Mouse (Mus musculus) intestine, embryonic 14.5 days (tissue): Measurements from ENCODE around the gene E330034G19Rik. TPM values are rescaled to one million over a fixed set of nuclear protein-coding genes. Genes with fewer than 3 reads are reported as not detected.
"Not testable (repeated sequence)": the region's sequence is repeated elsewhere in the genome, so short reads cannot be mapped to it uniquely, and the experiment has no call there.

Experiments
- ATAC-seq: fragments of 200-750 bp; cut with Nextera tagmentation; replicated peaks from 2 replicates; pipeline ENCODE4 v1.8.0; 2017; ENCODE audit warnings: low read depth, moderate number of reproducible peaks, moderate TSS enrichment, moderate library complexity; ENCODE audit not compliant: low FRiP score, low TSS enrichment
- DNase-seq: peaks from one replicate; pipeline ENCODE4 v3.0.0-alpha.2; 2018; ENCODE audit warnings: low spot score
- H3K27ac ChIP-seq: fragments of 300-500 bp; sonication (generic); 2 replicates; pipeline ENCODE4 v1.5.1; 2014; ENCODE audit warnings: low read depth, mild to moderate bottlenecking, control low read depth
- H3K27me3 ChIP-seq: fragments of 300-500 bp; sonication (generic); replicated peaks from 2 replicates; pipeline ENCODE4 v1.6.1; 2014; ENCODE audit warnings: low read length, control low read depth; ENCODE audit not compliant: control insufficient read depth, insufficient read depth
- H3K36me3 ChIP-seq: fragments of 300-500 bp; sonication (generic); 2 replicates; pipeline ENCODE4 v1.6.1; 2014; ENCODE audit warnings: low read length, control low read depth; ENCODE audit not compliant: control insufficient read depth, insufficient read depth
- H3K4me1 ChIP-seq: fragments of 300-500 bp; sonication (generic); replicated peaks from 2 replicates; pipeline ENCODE4 v1.6.1; 2014; ENCODE audit warnings: low read length, control low read depth, mixed read lengths; ENCODE audit not compliant: control insufficient read depth, insufficient read depth
- H3K4me2 ChIP-seq: fragments of 300-500 bp; sonication (generic); 2 replicates; pipeline ENCODE4 v1.6.1; 2014; ENCODE audit warnings: low read length
- H3K4me3 ChIP-seq: fragments of 300-500 bp; sonication (generic); 2 replicates; pipeline ENCODE4 v1.5.1; 2014; ENCODE audit warnings: low read depth, low read length, control low read depth, mixed read lengths
- H3K9ac ChIP-seq: fragments of 300-500 bp; sonication (generic); 2 replicates; pipeline ENCODE4 v1.6.1; 2014; ENCODE audit warnings: mild to moderate bottlenecking, low read length
- H3K9me3 ChIP-seq: fragments of 300-500 bp; sonication (generic); 2 replicates; pipeline ENCODE4 v1.6.1; 2016; ENCODE audit warnings: low read length, control low read depth; ENCODE audit not compliant: control insufficient read depth
- WGBS: fragments of 180-500 bp; shearing (Covaris S2); extraction: QIAGEN DNeasy Blood & Tissue Kit; methylation state at CpG from one replicate; pipeline ENCODE4 v1.1.7; 2014; 5-methylcytosine and 5-hydroxymethylcytosine counted together
- polyA plus RNA-seq: library from polyadenylated mRNA; unstranded; fragments of >200 nt; fragmentation: Nextera tagmentation; extraction: Ambion mirVana; gene quantifications from 2 replicates; pipeline ENCODE4 v1.2.1, GENCODE M21; 2014

E330034G19Rik gene
- polyA plus RNA-seq, 1 experiment from 2014 or later: not detected

GRCm38 (mm10) chr14:24293631-24294030, 617 bp downstream of the E330034G19Rik start:
- Histone ChIP-seq H3K4me2 (no peak overlapping the region), H3K27me3 (no peaks in the 10 kb centered on the region), H3K9me3 (no peaks in the 10 kb centered on the region), H3K27ac (no peak overlapping the region), H3K4me1 (no peaks in the 10 kb centered on the region), H3K9ac (no peak overlapping the region), H3K36me3 (no peaks in the 10 kb centered on the region), H3K4me3 (no peak overlapping the region)
- ATAC-seq: no peak
- no peak for DNase-seq
- WGBS: 72% methylated on average over 5 of the region's 5 CpGs

- not testable (repeated sequence) for H3K4me2 ChIP-seq, H3K27me3 ChIP-seq, H3K36me3 ChIP-seq, H3K4me1 ChIP-seq, DNase-seq, H3K9me3 ChIP-seq, H3K27ac ChIP-seq, H3K9ac ChIP-seq, H3K4me3 ChIP-seq, ATAC-seq
- WGBS: 80% methylated on average over 1 of the region's 1 CpGs
These were observed 9.1 kb downstream of the E330034G19Rik start for GRCm38 (mm10) chr14:24302126-24302525.

GRCm38 (mm10) chr14:24306667-24307066, 13.7 kb downstream of the E330034G19Rik start:
- Histone ChIP-seq H3K4me2 (no peak overlapping the region), H3K9me3 (no peaks in the 10 kb centered on the region), H3K4me3 (no peak overlapping the region), H3K36me3 (no peaks in the 10 kb centered on the region), H3K27me3 (no peaks in the 10 kb centered on the region), H3K4me1 (no peaks in the 10 kb centered on the region), H3K9ac (no peak overlapping the region), H3K27ac (no peak overlapping the region)
- 75% methylated on average over 6 of the region's 6 CpGs for WGBS
- ATAC-seq: no peak
- DNase-seq: no peak

GRCm38 (mm10) chr14:24307146-24307545, 14.1 kb downstream of the E330034G19Rik start:
- ATAC-seq: no peak
- peak; percentile 29 for DNase-seq
- no peaks in the 10 kb centered on the region for H3K36me3 ChIP-seq
- no peak overlapping the region for H3K4me2 ChIP-seq
- no peak overlapping the region for H3K4me3 ChIP-seq
- H3K27ac ChIP-seq: no peak overlapping the region
- H3K27me3 ChIP-seq: no peaks in the 10 kb centered on the region
- H3K4me1 ChIP-seq: no peaks in the 10 kb centered on the region
- H3K9me3 ChIP-seq: no peaks in the 10 kb centered on the region
- H3K9ac ChIP-seq: no peak overlapping the region
- 81% methylated on average over 1 of the region's 1 CpGs for WGBS

- WGBS: 34% methylated on average over 3 of the region's 3 CpGs
- H3K4me3 ChIP-seq: no peak overlapping the region
- H3K36me3 ChIP-seq: no peaks in the 10 kb centered on the region
- H3K4me1 ChIP-seq: no peaks in the 10 kb centered on the region
- no peak overlapping the region for H3K4me2 ChIP-seq
- H3K9ac ChIP-seq: no peak overlapping the region
- no peak overlapping the region for H3K27ac ChIP-seq
- no peak for ATAC-seq
- no peaks in the 10 kb centered on the region for H3K9me3 ChIP-seq
- H3K27me3 ChIP-seq: no peaks in the 10 kb centered on the region
- peak; percentile 78 for DNase-seq
These were observed 18.1 kb downstream of the E330034G19Rik start for GRCm38 (mm10) chr14:24311110-24311509.

GRCm38 (mm10) chr14:24347007-24347406, 54.0 kb downstream of the E330034G19Rik start:
- 81% methylated on average over 3 of the region's 3 CpGs for WGBS
- H3K9me3 ChIP-seq, ATAC-seq: not testable (repeated sequence)

GRCm38 (mm10) chr14:24358295-24358951, 65.4 kb downstream of the E330034G19Rik start:
- WGBS: 67% methylated on average over 22 of the region's 22 CpGs
- H3K4me2 ChIP-seq: no peak overlapping the region
- DNase-seq (peak; percentile 68), ATAC-seq (no peak)
- H3K9ac ChIP-seq: no peak overlapping the region
- H3K27ac ChIP-seq: no peak overlapping the region
- H3K27me3 ChIP-seq: no peaks in the 10 kb centered on the region
- H3K4me1 ChIP-seq: no peaks in the 10 kb centered on the region
- no peaks in the 10 kb centered on the region for H3K9me3 ChIP-seq
- no peaks in the 10 kb centered on the region for H3K36me3 ChIP-seq
- H3K4me3 ChIP-seq: no peak overlapping the region

More at GRCm38 (mm10) chr14:24347007-24347406, 54.0 kb downstream of the E330034G19Rik start:
- H3K36me3 ChIP-seq, H3K27me3 ChIP-seq, H3K9ac ChIP-seq, H3K4me3 ChIP-seq, H3K27ac ChIP-seq, H3K4me1 ChIP-seq, H3K4me2 ChIP-seq: not testable (repeated sequence)
- DNase-seq: peak; percentile 10

Other genes with a start within 250 kb of the E330034G19Rik start
- gene Dlg5, start 47.3 kb upstream of the E330034G19Rik start, polyA plus RNA-seq: 25.3 and 29.2 TPM in 2 replicates
- 17.5 and 18.5 TPM in 2 replicates for gene Polr3a, start 193.8 kb downstream of the E330034G19Rik start, polyA plus RNA-seq
- gene Rps24, start 193.9 kb downstream of the E330034G19Rik start, polyA plus RNA-seq: 1,382 and 1,440 TPM in 2 replicates